Mouse (Mus musculus) liver, adult 2 months (tissue): ENCODE data around the gene Uba3. TPM values are rescaled to one million over a fixed set of nuclear protein-coding genes. Genes with fewer than 3 reads are reported as not detected.

Experiments used
- DNase-seq: peaks from one replicate; pipeline ENCODE4 v3.0.0-alpha.2; 2011; ENCODE audit warnings: low read depth, low spot score; ENCODE audit errors: extremely low read depth
- H3K27ac ChIP-seq: fragments of 200-500 bp; replicated peaks from 2 replicates; pipeline ENCODE4 v1.5.1; 2012; ENCODE audit warnings: low read depth, mild to moderate bottlenecking, control low read depth, inconsistent platforms, low read length; ENCODE audit not compliant: insufficient read depth
- H3K27me3 ChIP-seq: fragments of 200-500 bp; 2 replicates; pipeline ENCODE4 v1.6.1; 2012; ENCODE audit warnings: mild to moderate bottlenecking, moderate library complexity, low read length, inconsistent platforms; ENCODE audit not compliant: control insufficient read depth, insufficient read depth
- H3K36me3 ChIP-seq: fragments of 200-500 bp; 2 replicates; pipeline ENCODE4 v1.6.1; 2012; ENCODE audit warnings: low read length, inconsistent platforms; ENCODE audit not compliant: control insufficient read depth, insufficient read depth
- H3K4me1 ChIP-seq: fragments of 200-500 bp; 2 replicates; pipeline ENCODE4 v1.6.1; 2011; ENCODE audit warnings: low read length; ENCODE audit not compliant: control insufficient read depth, insufficient read depth
- H3K4me3 ChIP-seq: fragments of 200-500 bp; 2 replicates; pipeline ENCODE4 v1.5.1; 2011; ENCODE audit warnings: low read depth, mild to moderate bottlenecking, control low read depth, low read length, moderate library complexity; ENCODE audit not compliant: insufficient read depth
- H3K79me2 ChIP-seq: fragments of 200-500 bp; 2 replicates; pipeline ENCODE4 v1.6.1; 2012; ENCODE audit warnings: inconsistent platforms, mild to moderate bottlenecking, low read length, moderate library complexity; ENCODE audit not compliant: control insufficient read depth, insufficient read depth
- H3K9ac ChIP-seq: fragments of 200-500 bp; 2 replicates; pipeline ENCODE4 v1.6.1; 2012; ENCODE audit warnings: low read depth, mild to moderate bottlenecking, control low read depth, inconsistent platforms, low read length
- CTCF ChIP-seq: fragments of 200-500 bp; IDR thresholded peaks from 2 replicates; pipeline ENCODE4 v1.5.1; 2011; ENCODE audit warnings: low read depth, low read length, control low read depth
- POLR2A ChIP-seq: fragments of 200-500 bp; IDR thresholded peaks from 2 replicates; pipeline ENCODE4 v1.6.1; 2011; ENCODE audit warnings: low read length, control low read depth; ENCODE audit not compliant: insufficient read depth; ENCODE audit errors: extremely low read depth
- WGBS: fragments of 180-500 bp; shearing (Covaris S2); methylation state at CpG from one replicate; pipeline ENCODE4 v1.1.7; 2018; 5-methylcytosine and 5-hydroxymethylcytosine counted together
- polyA plus RNA-seq: library from polyadenylated mRNA; depleted of rRNA; stranded (reverse); fragments of >200 nt; gene quantifications from 2 replicates; pipeline ENCODE4 v1.2.3, GENCODE M21; 2012
- total RNA-seq: library from RNA; depleted of rRNA; stranded (reverse); fragments of >200 nt; gene quantifications from 2 replicates; pipeline ENCODE4 v1.2.3, GENCODE M21; 2014

Uba3 gene
- total and polyA plus RNA-seq, 2 experiments = 6.6 to 38.0 TPM

GRCm38 (mm10) chr6:97221205-97222025 lies 16.0 kb upstream of the Uba3 start:
- WGBS = 87% methylated on average over 15 of the region's 15 CpGs
- no peak overlapping the region for H3K27ac ChIP-seq

GRCm38 (mm10) chr6:97220672-97221071 lies 15.2 kb upstream of the Uba3 start:
- TF ChIP-seq CTCF (no peak), POLR2A (no peak)
- H3K4me3 ChIP-seq = no peak overlapping the region
- no peak for DNase-seq
- H3K4me1 ChIP-seq = no peaks in the 10 kb centered on the region
- peaks cover 2% of the 10 kb centered on the region; the same call in 1 of the 2 replicates for H3K36me3 ChIP-seq
- H3K9ac ChIP-seq = no peak overlapping the region
- H3K27me3 ChIP-seq = no peaks in the 10 kb centered on the region
- no peak overlapping the region for H3K27ac ChIP-seq
- H3K79me2 ChIP-seq = peaks cover 10% of the 10 kb centered on the region; the same call in 1 of the 2 replicates
- 53% methylated on average over 5 of the region's 5 CpGs for WGBS

More at GRCm38 (mm10) chr6:97221205-97222025, 16.0 kb upstream of the Uba3 start:
- no peak overlapping the region for H3K4me3 ChIP-seq
- H3K9ac ChIP-seq = no peak overlapping the region
- DNase-seq = no peak
- H3K27me3 ChIP-seq = no peaks in the 10 kb centered on the region
- peaks cover 10% of the 10 kb centered on the region; the same call in 1 of the 2 replicates for H3K79me2 ChIP-seq
- no peaks in the 10 kb centered on the region; the same call in 1 of the 2 replicates for H3K36me3 ChIP-seq
- TF ChIP-seq CTCF (no peak), POLR2A (no peak)
- H3K4me1 ChIP-seq = no peaks in the 10 kb centered on the region

- 88% methylated on average over 4 of the region's 4 CpGs for WGBS
- Histone ChIP-seq H3K36me3 (peaks cover 3% of the 10 kb centered on the region), H3K4me1 (peaks cover 4% of the 10 kb centered on the region), H3K9ac (no peak overlapping the region), H3K4me3 (no peak overlapping the region), H3K27ac (no peak overlapping the region), H3K79me2 (peaks cover 14% of the 10 kb centered on the region; the same call in 1 of the 2 replicates), H3K27me3 (no peaks in the 10 kb centered on the region)
- peak; percentile 7 for DNase-seq
- no peak for TF ChIP-seq POLR2A
These were observed 10.8 kb upstream of the Uba3 start for GRCm38 (mm10) chr6:97216154-97216821.

- no peak overlapping the region for H3K9ac ChIP-seq
- peaks cover 3% of the 10 kb centered on the region; the same call in 1 of the 2 replicates for H3K36me3 ChIP-seq
- peak; percentile 61 for DNase-seq
- 32% methylated on average over 12 of the region's 12 CpGs for WGBS
- peaks cover 4% of the 10 kb centered on the region for H3K4me1 ChIP-seq
- H3K79me2 ChIP-seq = peaks cover 14% of the 10 kb centered on the region; the same call in 1 of the 2 replicates
- no peak overlapping the region for H3K27ac ChIP-seq
- TF ChIP-seq CTCF (no peak), POLR2A (no peak)
- no peak overlapping the region; the same call in 1 of the 2 replicates for H3K4me3 ChIP-seq
- H3K27me3 ChIP-seq = no peaks in the 10 kb centered on the region
These were observed 6.5 kb upstream of the Uba3 start for GRCm38 (mm10) chr6:97211981-97212380.

DNA sequence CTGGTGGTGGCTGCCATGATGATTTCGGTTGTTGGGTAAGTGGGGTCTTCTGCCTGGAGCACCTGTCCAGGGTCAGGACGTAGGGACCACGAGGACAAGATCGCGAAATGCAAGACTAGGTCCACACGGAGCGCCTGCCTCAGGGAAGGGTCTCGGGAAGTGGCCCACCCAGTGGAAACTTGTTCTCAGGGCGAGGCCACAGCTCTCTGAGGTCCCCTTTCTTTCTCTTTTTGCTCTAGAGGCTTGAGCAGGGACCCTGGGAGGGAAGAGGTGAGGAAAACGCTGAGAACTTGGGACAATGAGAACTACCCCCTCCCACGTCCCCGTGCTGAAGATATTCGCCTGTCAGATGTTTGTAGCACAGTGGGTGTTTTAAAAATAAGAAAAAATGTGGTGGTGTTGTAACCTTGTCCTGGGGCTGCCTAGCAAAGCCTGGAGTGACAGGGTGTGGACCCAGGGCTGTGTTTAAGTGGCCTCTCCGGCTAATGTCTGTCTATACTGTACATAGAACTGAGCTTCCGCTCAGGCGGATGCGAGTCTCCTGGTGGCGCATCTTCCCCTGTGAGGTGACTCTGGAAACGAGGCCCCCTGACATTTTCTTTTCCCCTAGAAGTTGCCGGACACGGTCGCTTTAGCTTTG lies 5.6 kb upstream of the Uba3 start:
- TF ChIP-seq POLR2A = no peak
- TF ChIP-seq CTCF = no peak
- peak overlapping the region; percentile 52 for H3K27ac ChIP-seq
- H3K79me2 ChIP-seq = peaks cover 10% of the 10 kb centered on the region; the same call in 1 of the 2 replicates
- peak; percentile 23 for DNase-seq
- H3K27me3 ChIP-seq = no peaks in the 10 kb centered on the region
- peak overlapping the region; percentile 75 for H3K4me3 ChIP-seq
- WGBS = 5% methylated on average over 22 of the region's 22 CpGs
- H3K9ac ChIP-seq = peak overlapping the region; percentile 83
- H3K4me1 ChIP-seq = peaks cover 4% of the 10 kb centered on the region
- peaks cover 3% of the 10 kb centered on the region; the same call in 1 of the 2 replicates for H3K36me3 ChIP-seq
